Mouse (Mus musculus) embryonic facial prominence, embryonic 12.5 days (tissue): ENCODE measurements around the gene Gnb1. TPM values are rescaled to one million over a fixed set of nuclear protein-coding genes. Genes with fewer than 3 reads are reported as not detected.
A peak's percentile ranks its signal among the peaks of the same experiment; 100 is the strongest.

ENCODE experiments used
- ATAC-seq: fragments of 200-750 bp; cut with Nextera tagmentation; 2 replicates; pipeline ENCODE4 v1.8.0; 2017; ENCODE audit not compliant: insufficient number of reproducible peaks, insufficient read depth, low FRiP score, low TSS enrichment
- H3K27ac ChIP-seq: fragments of 300-500 bp; sonication (generic); 2 replicates; pipeline ENCODE4 v1.5.1; 2016; ENCODE audit warnings: mild to moderate bottlenecking
- H3K27me3 ChIP-seq: fragments of 300-500 bp; sonication (generic); 2 replicates; pipeline ENCODE4 v1.6.1; 2016; ENCODE audit warnings: mild to moderate bottlenecking, moderate library complexity
- H3K36me3 ChIP-seq: fragments of 300-500 bp; sonication (generic); 2 replicates; pipeline ENCODE4 v1.6.1; 2016; ENCODE audit warnings: mild to moderate bottlenecking
- H3K4me1 ChIP-seq: fragments of 300-500 bp; sonication (generic); 2 replicates; pipeline ENCODE4 v1.6.1; 2016
- H3K4me2 ChIP-seq: fragments of 300-500 bp; sonication (generic); replicated peaks from 2 replicates; pipeline ENCODE4 v1.6.1; 2016; ENCODE audit warnings: mild to moderate bottlenecking, moderate library complexity
- H3K4me3 ChIP-seq: fragments of 300-500 bp; sonication (generic); 2 replicates; pipeline ENCODE4 v1.5.1; 2016; ENCODE audit warnings: mild to moderate bottlenecking
- H3K9ac ChIP-seq: fragments of 300-500 bp; sonication (generic); 2 replicates; pipeline ENCODE4 v1.6.1; 2016; ENCODE audit warnings: mild to moderate bottlenecking, moderate library complexity
- H3K9me3 ChIP-seq: fragments of 300-500 bp; sonication (generic); 2 replicates; pipeline ENCODE4 v1.6.1; 2016; ENCODE audit warnings: mild to moderate bottlenecking, moderate library complexity
- WGBS: fragments of 180-500 bp; shearing (Covaris S2); methylation state at CpG from one replicate; pipeline ENCODE4 v1.1.7; 2016; 5-methylcytosine and 5-hydroxymethylcytosine counted together
- polyA plus RNA-seq: library from polyadenylated mRNA; unstranded; fragments of >200 nt; fragmentation: Nextera tagmentation; extraction: Ambion mirVana; gene quantifications from 2 replicates; pipeline ENCODE4 v1.2.1, GENCODE M21; 2016

Gene Gnb1
- polyA plus RNA-seq, 1 experiment from 2014 or later = 570 TPM

GRCm38 (mm10) chr4:155555464-155555863 is 64.3 kb downstream of the Gnb1 start:
- H3K9ac ChIP-seq = no peak overlapping the region
- WGBS = 70% methylated on average over 1 of the region's 1 CpGs
- H3K4me1 ChIP-seq = no peaks in the 10 kb centered on the region
- ATAC-seq = no peak
- no peak overlapping the region for H3K4me2 ChIP-seq
- no peak overlapping the region for H3K27ac ChIP-seq
- no peaks in the 10 kb centered on the region for H3K27me3 ChIP-seq
- H3K36me3 ChIP-seq = peaks cover 94% of the 10 kb centered on the region
- no peaks in the 10 kb centered on the region for H3K9me3 ChIP-seq
- H3K4me3 ChIP-seq = no peak overlapping the region

- Histone ChIP-seq H3K4me3 (no peak overlapping the region), H3K9me3 (no peaks in the 10 kb centered on the region), H3K4me2 (no peak overlapping the region), H3K27me3 (no peaks in the 10 kb centered on the region), H3K36me3 (peaks cover 63% of the 10 kb centered on the region), H3K4me1 (peaks cover 20% of the 10 kb centered on the region), H3K9ac (no peak overlapping the region), H3K27ac (no peak overlapping the region)
- ATAC-seq = no peak
- WGBS = 77% methylated on average over 6 of the region's 6 CpGs
These were observed 68.3 kb downstream of the Gnb1 start for GRCm38 (mm10) chr4:155559454-155559853.

GRCm38 (mm10) chr4:155560932-155561331 is 69.8 kb downstream of the Gnb1 start:
- 62% methylated on average over 2 of the region's 2 CpGs for WGBS

GRCm38 (mm10) chr4:155561661-155562442 is 70.7 kb downstream of the Gnb1 start, which contains the start of gene Nadk:
Gene Nadk, plus strand, starts transcription at chr4:155562378.
- 67% methylated on average over 7 of the region's 7 CpGs for WGBS
- peaks cover 35% of the 10 kb centered on the region for H3K4me1 ChIP-seq
- H3K4me3 ChIP-seq = peak within 1 kb of the TSS; percentile 89
- no peaks in the 10 kb centered on the region for H3K27me3 ChIP-seq
- no peaks in the 10 kb centered on the region for H3K9me3 ChIP-seq
- ATAC-seq = no peak
- peaks cover 39% of the 10 kb centered on the region for H3K36me3 ChIP-seq
- peak within 1 kb of the TSS; percentile 90 for H3K27ac ChIP-seq
- peak within 1 kb of the TSS; percentile 52 for H3K9ac ChIP-seq
- peak within 1 kb of the TSS; percentile 81 for H3K4me2 ChIP-seq

More at GRCm38 (mm10) chr4:155560932-155561331, 69.8 kb downstream of the Gnb1 start:
- no peak overlapping the region for H3K27ac ChIP-seq
- no peak overlapping the region for H3K9ac ChIP-seq
- no peaks in the 10 kb centered on the region for H3K9me3 ChIP-seq
- H3K4me1 ChIP-seq = peaks cover 31% of the 10 kb centered on the region
- H3K4me3 ChIP-seq = no peak overlapping the region
- H3K36me3 ChIP-seq = peaks cover 48% of the 10 kb centered on the region
- no peaks in the 10 kb centered on the region for H3K27me3 ChIP-seq
- ATAC-seq = no peak
- no peak overlapping the region for H3K4me2 ChIP-seq

DNA sequence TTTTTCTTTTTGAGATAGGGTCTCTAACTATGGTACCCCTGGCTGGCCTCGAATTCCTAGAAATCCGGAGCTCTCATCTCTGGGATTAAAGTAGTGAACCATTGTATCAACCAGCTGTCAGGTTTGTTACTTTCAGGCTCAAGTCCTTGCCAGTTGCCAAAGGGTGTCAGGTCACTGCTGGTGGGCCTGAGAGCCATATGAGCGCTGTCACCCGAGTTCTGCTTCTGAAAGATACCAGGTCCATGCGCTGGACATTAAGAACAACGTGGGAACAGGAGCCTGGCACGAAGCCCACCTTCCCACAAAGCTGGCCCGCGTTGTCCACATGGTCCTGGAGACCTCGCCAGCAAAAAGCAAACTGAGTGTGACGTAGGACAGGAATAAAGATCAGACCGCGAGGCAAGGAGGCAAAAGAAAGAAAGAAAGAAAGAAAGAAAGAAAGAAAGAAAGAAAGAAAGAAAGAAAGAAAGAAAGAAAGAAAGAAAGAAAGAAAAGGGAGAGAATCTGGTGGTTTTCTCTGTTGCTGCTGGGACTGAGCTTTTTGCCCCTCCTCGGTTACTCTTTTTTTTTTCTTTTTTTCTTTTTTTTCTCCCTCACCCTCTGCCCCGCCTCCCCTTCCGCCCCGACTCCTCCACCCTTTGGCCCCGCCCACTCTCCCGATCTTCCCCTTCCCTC is 71.7 kb downstream of the Gnb1 start:
- 0 out of 2 replicates have a peak, but pooled peaks have one; percentile 3 for ATAC-seq
- Histone ChIP-seq H3K27ac (peak overlapping the region; percentile 90), H3K4me1 (peaks cover 35% of the 10 kb centered on the region), H3K4me3 (peak overlapping the region; percentile 89), H3K9ac (peak overlapping the region; percentile 52), H3K4me2 (peak overlapping the region; percentile 81), H3K36me3 (peaks cover 33% of the 10 kb centered on the region), H3K9me3 (no peaks in the 10 kb centered on the region), H3K27me3 (no peaks in the 10 kb centered on the region)
- 5% methylated on average over 19 of the region's 19 CpGs for WGBS

DNA sequence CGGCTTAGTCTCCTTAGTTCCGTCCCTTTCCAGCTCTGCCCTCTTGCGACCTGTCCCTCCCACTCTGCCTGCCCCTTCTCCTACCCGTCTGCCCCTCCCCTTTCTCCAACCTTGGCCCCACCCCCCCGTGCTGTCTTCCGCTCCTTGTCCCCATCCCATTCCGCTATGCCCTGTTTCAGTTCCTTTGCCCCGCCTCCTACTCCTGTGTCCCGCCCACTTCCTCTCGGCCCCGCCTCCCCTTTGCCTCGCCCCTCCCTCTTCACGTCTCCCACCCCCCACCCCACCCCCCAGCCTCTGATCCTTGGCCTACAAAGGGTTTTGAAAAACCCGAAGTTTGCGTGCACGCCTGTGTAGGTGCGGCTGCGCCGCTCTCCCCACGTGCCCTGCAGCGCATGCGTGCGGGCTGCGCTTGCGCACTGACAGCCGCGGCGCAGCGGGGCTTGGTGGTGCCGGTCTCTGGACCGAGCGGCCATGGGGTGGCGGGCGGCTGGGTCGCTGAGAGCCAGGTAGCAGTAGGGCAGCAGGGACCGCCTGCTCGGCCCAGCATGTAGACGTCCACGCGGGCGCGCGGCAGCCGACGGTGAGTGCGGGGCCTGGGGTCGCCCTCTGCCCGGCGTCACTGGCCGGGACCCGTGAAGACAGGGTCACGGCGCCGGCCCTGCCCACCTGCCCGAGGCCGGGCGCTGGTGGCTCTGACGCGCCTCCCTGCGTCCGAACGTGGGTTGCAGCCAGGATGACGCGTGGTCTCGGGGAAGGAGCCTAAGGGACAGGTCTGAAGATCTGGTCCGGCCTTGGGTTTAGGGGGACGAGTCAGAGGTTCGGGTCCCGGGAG is 72.5 kb downstream of the Gnb1 start:
- H3K27ac ChIP-seq = peak overlapping the region; percentile 90
- no peaks in the 10 kb centered on the region for H3K27me3 ChIP-seq
- peak overlapping the region; percentile 81 for H3K4me2 ChIP-seq
- no peaks in the 10 kb centered on the region for H3K9me3 ChIP-seq
- H3K9ac ChIP-seq = peak overlapping the region; percentile 79
- H3K36me3 ChIP-seq = peaks cover 26% of the 10 kb centered on the region
- WGBS = under 1% methylated on average over 68 of the region's 69 CpGs
- ATAC-seq = peak; percentile 95
- H3K4me1 ChIP-seq = peaks cover 35% of the 10 kb centered on the region
- H3K4me3 ChIP-seq = peak overlapping the region; percentile 89

DNA sequence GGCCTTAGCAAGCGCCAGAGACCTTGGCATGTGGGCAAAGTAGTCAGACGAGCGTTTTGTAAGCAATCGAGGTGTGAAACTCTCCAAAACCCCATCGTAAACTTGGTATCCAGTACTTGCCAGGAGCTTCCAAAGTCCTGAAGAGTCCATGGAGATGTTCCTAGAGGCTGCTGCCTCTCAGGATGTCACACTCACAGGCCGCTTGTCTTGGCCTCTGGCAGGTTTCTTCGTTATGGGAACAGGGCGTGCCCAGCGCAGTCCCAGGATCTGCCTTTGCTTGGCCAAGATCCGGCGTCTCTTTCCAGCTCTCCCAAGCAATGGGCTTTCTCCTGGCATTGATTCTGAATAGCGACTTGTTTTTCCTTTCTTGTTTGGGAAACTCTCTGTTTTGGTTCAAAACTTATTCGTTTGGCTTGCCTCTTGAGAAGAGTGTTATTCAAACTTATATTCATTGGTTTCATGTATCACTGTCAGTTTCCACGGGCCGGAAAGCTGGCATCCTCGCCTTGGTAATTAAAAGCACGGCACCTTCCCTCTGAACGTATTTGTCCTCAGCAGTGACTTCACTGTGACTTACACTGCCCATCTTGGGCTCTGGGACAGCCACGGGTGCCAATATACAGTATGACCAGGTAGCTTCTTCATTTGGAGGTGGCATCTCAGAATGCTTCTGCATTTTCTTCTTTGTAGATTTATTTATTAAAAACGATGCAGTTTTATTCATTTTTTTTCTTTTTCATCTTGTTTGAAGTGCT is 73.3 kb downstream of the Gnb1 start:
- WGBS = 13% methylated on average over 20 of the region's 20 CpGs
- no peak for ATAC-seq
- H3K4me3 ChIP-seq = peak overlapping the region; percentile 89
- H3K9ac ChIP-seq = peak overlapping the region; percentile 79
- no peaks in the 10 kb centered on the region for H3K9me3 ChIP-seq
- H3K27me3 ChIP-seq = no peaks in the 10 kb centered on the region
- H3K36me3 ChIP-seq = peaks cover 18% of the 10 kb centered on the region
- peak overlapping the region; percentile 81 for H3K4me2 ChIP-seq
- peaks cover 35% of the 10 kb centered on the region for H3K4me1 ChIP-seq
- H3K27ac ChIP-seq = peak overlapping the region; percentile 85

GRCm38 (mm10) chr4:155566555-155566954 is 75.4 kb downstream of the Gnb1 start:
- no peaks in the 10 kb centered on the region for H3K27me3 ChIP-seq
- H3K27ac ChIP-seq = no peak overlapping the region
- ATAC-seq = no peak
- no peak overlapping the region for H3K9ac ChIP-seq
- no peaks in the 10 kb centered on the region for H3K36me3 ChIP-seq
- H3K4me1 ChIP-seq = peaks cover 33% of the 10 kb centered on the region
- no peak overlapping the region for H3K4me2 ChIP-seq
- WGBS = 74% methylated on average over 8 of the region's 8 CpGs
- no peak overlapping the region for H3K4me3 ChIP-seq
- no peaks in the 10 kb centered on the region for H3K9me3 ChIP-seq

- Histone ChIP-seq H3K9me3 (no peaks in the 10 kb centered on the region), H3K4me1 (peaks cover 22% of the 10 kb centered on the region), H3K9ac (no peak overlapping the region), H3K4me2 (no peak overlapping the region), H3K36me3 (no peaks in the 10 kb centered on the region), H3K27me3 (no peaks in the 10 kb centered on the region), H3K4me3 (no peak overlapping the region), H3K27ac (no peak overlapping the region)
- ATAC-seq = no peak
- WGBS = 40% methylated on average over 2 of the region's 2 CpGs
These were observed 77.0 kb downstream of the Gnb1 start for GRCm38 (mm10) chr4:155568170-155568569.

DNA sequence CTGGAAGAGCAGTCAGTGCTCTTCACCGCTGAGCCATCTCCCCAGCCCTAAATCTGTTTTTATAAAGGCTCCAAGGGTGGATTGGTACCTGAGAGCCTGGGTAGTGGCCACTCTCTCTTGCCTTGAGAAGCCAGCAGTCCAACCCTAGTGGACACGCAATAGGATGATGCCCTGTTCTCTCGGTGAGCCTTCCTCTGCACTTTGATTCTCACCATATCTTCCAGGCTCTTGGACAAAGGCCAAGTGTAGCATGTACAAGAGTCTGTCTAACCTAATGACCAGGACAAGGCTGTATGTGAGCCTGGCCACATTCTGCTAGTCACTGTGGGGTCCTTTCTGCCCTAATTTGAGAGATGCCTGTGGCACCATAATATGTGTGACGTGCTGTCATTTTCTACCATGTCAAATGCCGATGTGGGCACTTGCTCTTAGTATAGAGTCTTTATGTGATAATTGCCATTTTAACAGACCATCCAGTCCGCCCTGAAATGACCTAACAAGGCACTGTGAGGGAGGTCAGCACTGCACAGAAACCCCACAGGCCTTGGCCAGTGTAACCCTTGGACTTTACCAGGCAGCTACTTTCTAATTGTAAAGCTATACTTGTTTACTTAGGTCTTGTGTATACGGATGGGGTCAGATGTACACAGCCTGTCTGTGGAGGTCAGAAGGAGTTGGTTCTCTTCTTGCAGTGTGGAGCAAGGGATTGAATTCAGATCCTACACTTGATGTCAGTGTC is 77.6 kb downstream of the Gnb1 start:
- H3K9me3 ChIP-seq = no peaks in the 10 kb centered on the region
- no peaks in the 10 kb centered on the region for H3K36me3 ChIP-seq
- 90% methylated on average over 7 of the region's 7 CpGs for WGBS
- H3K27me3 ChIP-seq = no peaks in the 10 kb centered on the region
- H3K4me2 ChIP-seq = no peak overlapping the region
- H3K27ac ChIP-seq = no peak overlapping the region
- no peak for ATAC-seq
- peaks cover 22% of the 10 kb centered on the region for H3K4me1 ChIP-seq
- no peak overlapping the region for H3K9ac ChIP-seq
- H3K4me3 ChIP-seq = no peak overlapping the region
